Mouse (Mus musculus) central nervous system, embryonic 18 days (tissue): ENCODE data around the gene Vmn1r115. TPM values are rescaled to one million over a fixed set of nuclear protein-coding genes. Genes with fewer than 3 reads are reported as not detected.

Experiments used
- polyA plus RNA-seq: library from polyadenylated mRNA; depleted of rRNA; stranded (reverse); fragments of >200 nt; gene quantifications from 2 replicates; pipeline ENCODE4 v1.2.3, GENCODE M21; 2012; rRNA removed

Gene Vmn1r115
- polyA plus RNA-seq = not detected in 2 replicates

DNA sequence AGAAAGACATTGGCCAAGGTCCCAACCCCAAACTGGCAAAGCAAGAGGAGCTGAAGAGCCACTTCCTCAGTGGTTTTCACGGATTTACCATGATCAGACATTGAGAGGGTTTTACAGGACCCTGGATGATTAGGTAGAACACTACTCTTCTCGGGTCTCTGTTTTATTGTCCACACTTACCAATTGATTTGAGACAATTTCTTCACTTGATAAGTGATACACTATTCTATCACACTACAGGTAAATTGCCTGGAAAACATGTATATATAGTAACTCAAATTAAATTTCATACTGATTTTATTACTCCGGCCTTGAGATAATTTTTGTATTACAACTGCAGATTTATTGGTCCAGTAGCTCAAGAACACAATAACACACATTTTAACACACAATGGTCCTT, at the start of gene Vmn1r115:
Gene Vmn1r115 (minus strand): TSS at position 101 of the 400 bp plus-strand sequence.

GRCm38 (mm10) chr7:20884021-20884420, 39.2 kb upstream of the Vmn1r115 start, which contains the start of gene Vmn1r117:
Gene Vmn1r117 (minus strand): TSS chr7:20884121.

DNA sequence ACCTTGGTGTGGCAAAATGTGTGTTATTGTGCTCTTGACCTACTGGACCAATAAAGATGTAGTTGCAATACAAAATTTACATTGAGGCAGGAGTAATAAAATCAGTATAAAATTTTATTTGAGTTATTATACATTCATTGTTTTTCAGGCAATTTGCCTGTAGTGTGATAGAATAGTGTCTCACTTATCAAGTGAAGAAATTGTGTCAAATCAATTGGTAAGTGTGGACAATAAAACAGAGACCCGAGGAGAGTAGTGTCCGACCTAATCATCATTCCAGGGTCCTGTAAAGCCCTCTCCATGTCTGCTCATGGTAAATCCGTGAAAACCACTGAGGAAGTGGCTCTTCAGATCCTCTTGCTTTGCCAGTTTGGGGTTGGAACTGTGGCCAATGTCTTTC, 27.2 kb upstream of the Vmn1r115 start, which contains the start of gene Vmn1r116:
Gene Vmn1r116 (plus strand): TSS at position 301 of the 400 bp plus-strand sequence.

DNA sequence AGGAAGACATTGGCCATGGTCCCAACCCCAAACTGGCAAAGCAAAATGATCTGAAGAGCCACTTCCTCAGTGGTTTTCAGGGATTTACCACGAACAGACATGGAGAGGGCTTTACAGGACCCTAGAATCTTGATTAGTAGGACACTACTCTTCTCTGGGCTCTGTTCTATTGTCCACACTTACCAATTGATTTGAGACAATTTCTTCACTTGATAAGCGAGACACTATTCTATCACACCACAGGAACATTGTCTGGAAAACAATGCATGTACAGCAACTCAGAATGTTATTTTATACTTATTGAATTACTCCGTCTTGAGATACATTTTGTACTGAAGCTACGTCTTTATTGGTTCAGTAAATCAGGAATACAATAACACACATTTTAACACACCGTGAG, 32.7 kb downstream of the Vmn1r115 start, which contains the start of gene Vmn1r114:
Gene Vmn1r114 (minus strand): TSS at position 101 of the 400 bp plus-strand sequence.

Other genes with a start within 250 kb of the Vmn1r115 start
- not detected in 2 replicates for gene Gm4513, start 246.0 kb downstream of the Vmn1r115 start, polyA plus RNA-seq
- gene Vmn1r107, start 176.1 kb downstream of the Vmn1r115 start, polyA plus RNA-seq = not detected in 2 replicates
- gene Vmn1r111, start 141.8 kb downstream of the Vmn1r115 start, polyA plus RNA-seq = not detected in 2 replicates
- gene Gm10668, start 114.4 kb downstream of the Vmn1r115 start, polyA plus RNA-seq = not detected in 2 replicates
- not detected in 2 replicates for gene Vmn1r112, start 73.8 kb downstream of the Vmn1r115 start, polyA plus RNA-seq
- gene Vmn1r113, start 57.7 kb downstream of the Vmn1r115 start, polyA plus RNA-seq = not detected in 2 replicates
- gene Vmn1r114, start 32.8 kb downstream of the Vmn1r115 start, polyA plus RNA-seq = not detected in 2 replicates
- gene Vmn1r116, start 27.3 kb upstream of the Vmn1r115 start, polyA plus RNA-seq = not detected in 2 replicates
- gene Vmn1r117, start 39.1 kb upstream of the Vmn1r115 start, polyA plus RNA-seq = not detected in 2 replicates
- gene Vmn1r118, start 67.4 kb upstream of the Vmn1r115 start, polyA plus RNA-seq = not detected in 2 replicates
- gene Vmn1r119, start 167.5 kb upstream of the Vmn1r115 start, polyA plus RNA-seq = not detected in 2 replicates
- gene Vmn1r120, start 208.8 kb upstream of the Vmn1r115 start, polyA plus RNA-seq = not detected in 2 replicates